Mouse (Mus musculus) left cerebral cortex, postnatal 36 days (tissue): ENCODE measurements around the gene Lsm10. TPM values are rescaled to one million over a fixed set of nuclear protein-coding genes. Genes with fewer than 3 reads are reported as not detected.

Experiments used
- DNase-seq, 2 experiments: peaks; one replicate each; pipeline ENCODE4 v3.0.0; 2021 to 2022; ENCODE audit warnings: low spot score in 2 of 2, mixed read lengths in 1 of 2
- intact Hi-C: fragments of 180-260 bp; cut with DNase I; formaldehyde crosslinking; loops from one replicate; pipeline ENCODE4 v1.15.1; 2025
- total RNA-seq, 2 experiments: library from RNA; stranded (reverse); gene quantifications; 2 replicates each; pipeline ENCODE4 v1.2.3; 2021

Lsm10 gene
- total RNA-seq, 2 experiments from 2014 or later: 13.0 to 14.5 TPM

DNA sequence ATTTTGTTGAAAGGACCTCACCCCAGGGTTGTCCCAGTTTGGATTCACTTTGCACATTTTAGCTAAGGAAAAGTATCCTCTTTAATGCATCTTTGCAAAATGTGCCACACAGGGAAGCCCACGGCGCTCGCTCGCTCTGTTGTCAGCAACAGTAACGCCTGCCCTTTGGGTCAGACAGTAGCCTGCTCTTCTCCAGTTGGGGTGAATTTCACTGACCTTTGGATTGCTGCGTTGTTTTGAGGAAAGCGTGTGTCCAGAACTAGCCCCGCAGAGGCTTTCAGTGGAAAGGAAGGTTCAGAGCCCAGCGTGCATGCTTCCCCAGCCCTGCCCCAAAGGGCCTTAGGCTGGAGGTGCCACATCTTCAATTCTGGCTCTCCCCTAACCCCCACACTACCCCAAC, 19.0 kb downstream of the Lsm10 start:
- no peak for DNase-seq
- intact Hi-C loops: loop anchor here (2.0 kb wide), 1 partner anchor 29 kb away; no protein-coding TSS in a partner anchor

DNA sequence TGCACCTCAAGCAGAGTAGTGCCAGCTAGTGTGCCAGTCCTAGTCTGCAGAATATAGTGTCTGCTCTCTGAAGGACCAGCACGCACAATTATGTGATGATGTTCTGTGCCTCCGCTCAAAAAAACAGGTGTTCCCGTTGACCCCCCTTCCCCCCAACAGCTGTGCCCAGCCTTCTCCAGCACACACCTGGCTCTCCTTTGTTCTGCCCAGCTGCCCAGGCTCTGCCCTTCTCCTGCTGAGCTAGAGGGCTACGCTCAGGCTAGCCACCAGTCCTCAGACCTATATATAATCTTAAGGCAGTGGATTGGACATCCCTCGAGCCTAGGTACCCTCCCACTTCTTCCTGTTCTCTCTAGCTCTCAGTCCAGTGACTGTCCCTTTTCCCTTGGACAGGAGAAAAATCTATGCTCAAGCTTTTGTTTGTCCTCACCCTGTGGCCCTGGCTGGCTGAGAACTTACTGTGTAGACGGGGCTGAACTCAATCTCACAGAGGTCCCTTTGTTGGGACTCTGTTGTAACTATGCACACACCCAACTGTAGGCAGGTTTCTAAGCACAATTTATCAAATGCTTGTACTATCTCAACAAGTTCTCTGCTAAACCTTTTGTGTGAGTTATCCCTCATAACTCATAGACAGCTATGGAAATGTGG, 19.6 kb downstream of the Lsm10 start:
- no peak for DNase-seq
- intact Hi-C loops: loop anchor here (2.0 kb wide), 1 partner anchor 29 kb away; no protein-coding TSS in a partner anchor

DNA sequence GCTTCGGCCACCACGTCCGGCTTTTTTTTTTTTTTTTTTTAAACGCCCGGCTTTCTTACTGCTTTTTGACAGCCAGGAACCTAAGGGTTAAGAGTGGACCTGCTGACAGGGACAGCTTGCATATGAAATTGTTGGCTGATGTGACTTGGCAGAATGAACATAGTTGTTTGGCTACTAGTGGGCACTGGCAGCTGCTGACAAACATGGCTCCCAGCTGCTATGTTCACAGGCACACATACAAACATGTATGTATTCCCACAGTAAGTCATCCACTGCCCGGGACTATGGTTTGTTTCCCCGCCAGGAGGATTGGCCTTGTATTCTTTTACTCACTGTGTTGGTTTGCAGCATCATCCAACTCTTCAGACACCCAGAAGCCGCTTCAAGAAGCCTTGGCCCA, 20.7 kb downstream of the Lsm10 start:
- no peak for DNase-seq
- intact Hi-C loops: no loop called here

DNA sequence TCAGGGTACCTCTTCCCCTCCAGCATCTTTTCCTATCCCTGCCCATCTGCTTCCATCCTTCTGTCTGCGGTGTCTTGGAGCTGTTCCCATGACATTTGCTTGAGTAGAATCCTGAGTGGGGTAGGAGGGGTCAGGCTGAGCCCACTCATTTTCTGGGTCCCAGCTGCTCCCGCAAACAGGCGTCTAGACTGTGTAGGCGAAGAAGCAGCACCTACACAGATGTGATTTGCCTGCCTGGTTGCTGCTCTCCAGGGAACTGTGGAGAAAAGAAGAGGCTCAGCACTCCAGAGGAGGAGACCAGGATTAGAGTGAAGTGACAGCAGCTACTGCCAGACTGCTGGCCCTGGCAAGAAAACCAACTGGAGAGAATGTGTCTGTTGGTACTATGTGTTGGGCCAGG, 22.2 kb downstream of the Lsm10 start:
- DNase-seq: peak; percentile 65 to 76
- intact Hi-C loops: no loop called here

DNA sequence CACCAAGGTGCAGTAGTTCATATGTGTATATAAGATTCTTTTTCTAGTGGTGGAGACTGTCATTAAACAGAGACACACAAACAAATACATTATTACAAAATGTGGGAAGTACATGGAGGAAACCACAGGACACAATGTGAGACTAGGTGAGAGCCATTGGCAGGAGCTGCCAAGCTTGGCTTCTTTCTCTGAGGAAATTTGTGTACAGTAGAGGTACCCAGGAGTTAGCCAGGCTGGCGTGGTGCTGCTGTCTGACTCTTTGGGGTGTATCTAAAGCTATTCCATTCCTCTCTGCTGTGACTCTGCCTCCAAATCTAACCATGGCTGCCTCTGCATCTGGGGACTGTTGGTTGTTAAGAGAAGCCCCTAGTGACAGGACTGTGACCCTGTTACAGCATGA, 22.6 kb downstream of the Lsm10 start:
- intact Hi-C loops: no loop called here
- no peak for DNase-seq

DNA sequence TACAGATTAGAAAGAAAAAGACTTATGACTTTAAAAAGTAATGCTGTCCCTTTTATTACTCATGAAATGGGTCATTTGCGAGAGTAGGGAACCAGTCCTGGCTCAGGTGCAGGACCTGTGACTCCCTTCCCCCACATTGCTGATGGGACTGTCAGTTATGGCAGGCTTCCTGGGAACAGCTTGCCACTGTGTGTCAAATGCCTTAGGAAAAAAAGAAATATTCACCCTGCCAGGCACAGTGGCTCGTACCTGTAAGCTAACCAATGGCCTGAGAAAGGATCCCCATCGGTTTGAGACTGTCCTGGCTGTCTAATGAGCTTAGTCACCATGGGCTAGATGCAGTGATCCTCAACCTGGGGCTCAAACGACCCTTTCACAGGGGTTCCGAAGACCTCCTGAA, 23.6 kb downstream of the Lsm10 start:
- DNase-seq: no peak
- intact Hi-C loops: loop anchor here (5.0 kb wide), 1 partner anchor 37 kb away; no protein-coding TSS in a partner anchor

DNA sequence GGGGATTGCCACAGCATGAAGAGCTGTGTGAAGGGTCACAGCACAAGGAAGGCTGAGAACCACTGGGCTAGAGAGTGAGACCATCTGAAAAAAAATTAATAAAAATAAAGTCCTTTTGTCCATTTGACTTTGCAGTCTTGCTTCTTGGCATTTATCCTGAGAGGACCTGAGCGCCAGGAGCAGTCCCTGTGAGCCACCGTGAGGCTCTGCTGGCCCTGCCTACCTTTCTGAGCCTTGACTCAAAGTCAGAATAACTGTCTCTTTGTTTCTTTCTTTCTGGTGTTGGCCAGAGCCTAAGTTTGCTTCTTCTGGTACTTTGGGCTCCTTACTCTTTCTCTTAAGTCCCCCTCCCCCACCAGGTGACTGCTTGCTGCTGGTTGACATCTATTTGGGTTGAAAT, 24.1 kb downstream of the Lsm10 start:
- intact Hi-C loops: loop anchor here (5.0 kb wide), 1 partner anchor 37 kb away; no protein-coding TSS in a partner anchor
- no peak for DNase-seq

DNA sequence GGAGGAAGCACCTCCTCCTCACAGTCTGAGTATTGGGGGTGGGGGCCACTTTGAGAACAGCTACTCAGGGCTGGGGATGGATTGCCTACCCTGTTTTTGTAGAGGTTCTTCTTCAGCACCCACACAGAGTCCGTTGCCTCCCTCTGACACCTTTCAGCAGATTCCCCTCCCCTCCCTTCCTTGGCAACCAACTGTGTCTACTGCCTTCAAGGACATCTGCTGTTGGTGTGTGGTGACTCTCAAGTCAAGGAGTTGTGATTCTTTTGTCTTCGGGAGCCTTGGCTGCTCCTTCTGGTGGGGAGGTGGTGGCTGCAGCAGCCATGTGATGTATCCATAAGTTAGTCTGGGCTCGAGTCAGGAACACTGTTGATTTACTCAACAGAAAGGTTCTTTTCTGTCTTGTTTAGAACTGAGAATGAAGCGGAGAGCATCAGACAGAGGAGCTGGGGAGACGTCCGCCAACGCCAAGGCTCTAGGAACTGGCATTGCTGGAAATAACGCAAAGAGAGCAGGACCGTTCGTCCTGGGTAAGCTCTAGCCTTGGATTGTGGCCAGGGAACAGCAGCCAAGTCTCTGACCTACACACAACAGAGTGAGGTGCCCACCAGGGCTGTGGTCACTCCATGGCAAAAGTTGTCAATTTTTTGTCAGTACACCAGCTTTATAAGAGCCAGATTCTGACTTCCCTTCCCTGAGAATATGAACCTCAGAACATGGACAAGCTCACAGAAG, 27.1 kb downstream of the Lsm10 start:
- DNase-seq: peak in 1 of 2 experiments; percentile 41
- intact Hi-C loops: loop anchor here (5.0 kb wide), 1 partner anchor 34 kb away; no protein-coding TSS in a partner anchor

DNA sequence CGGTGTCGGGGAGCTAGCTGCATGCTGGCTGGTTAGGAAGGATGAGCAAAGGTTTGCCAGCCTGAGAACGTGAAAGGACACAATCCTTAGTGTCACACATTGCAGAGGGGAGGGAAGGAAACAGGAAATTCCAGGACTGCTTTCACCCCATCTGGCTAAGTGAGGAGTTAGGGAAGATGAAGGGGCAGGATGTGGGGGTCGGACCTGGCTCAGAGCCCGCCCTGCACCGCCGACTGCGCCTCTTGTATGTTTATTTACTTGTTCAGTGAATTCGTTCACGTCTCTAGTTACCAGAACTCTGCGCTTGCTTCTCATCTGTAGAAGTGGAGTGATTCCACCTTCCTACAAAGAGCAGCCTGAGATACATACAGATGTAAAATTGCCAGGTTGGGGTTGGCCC, 34.1 kb downstream of the Lsm10 start:
- DNase-seq: no peak
- intact Hi-C loops: no loop called here

DNA sequence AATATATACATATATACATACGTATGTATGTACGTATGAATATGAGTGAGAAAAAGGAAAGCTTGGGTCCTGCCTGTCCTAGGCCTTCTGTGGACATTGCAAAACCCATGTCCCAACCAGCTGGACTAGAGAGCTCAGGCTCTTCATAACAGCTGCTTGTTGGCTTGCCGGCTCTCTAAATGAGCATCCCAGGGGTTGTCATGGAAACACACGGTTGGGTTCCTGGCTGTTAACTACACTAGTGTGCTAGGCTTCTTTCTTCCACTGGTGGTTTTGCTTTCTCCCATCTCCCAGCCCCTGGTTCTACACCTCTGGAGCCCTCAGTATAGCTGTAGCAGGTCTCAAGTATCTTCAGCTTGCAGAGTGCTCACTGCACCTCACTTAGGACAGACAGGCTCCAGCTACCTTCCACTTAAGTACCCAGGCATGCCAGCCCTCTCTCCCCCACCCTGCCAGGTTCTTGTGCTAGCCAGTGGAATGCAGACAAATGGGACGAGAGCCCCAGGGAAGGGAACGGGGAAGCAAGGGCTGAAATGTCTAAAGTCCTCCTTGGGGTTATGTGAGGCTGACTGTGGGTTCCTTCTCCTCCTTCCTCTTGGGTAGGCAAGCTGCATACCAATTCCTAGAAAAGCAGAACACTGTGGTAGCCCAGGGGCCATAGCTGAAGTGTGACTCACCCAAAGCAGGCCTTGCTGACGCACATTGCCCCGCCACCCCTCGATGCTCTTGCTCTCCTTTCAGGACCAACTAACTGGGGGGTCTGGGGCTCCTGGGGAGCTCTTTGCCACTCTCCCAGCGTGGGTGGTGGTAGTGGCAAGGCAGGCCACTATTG, 35.1 kb downstream of the Lsm10 start:
- DNase-seq: no peak
- intact Hi-C loops: no loop called here

DNA sequence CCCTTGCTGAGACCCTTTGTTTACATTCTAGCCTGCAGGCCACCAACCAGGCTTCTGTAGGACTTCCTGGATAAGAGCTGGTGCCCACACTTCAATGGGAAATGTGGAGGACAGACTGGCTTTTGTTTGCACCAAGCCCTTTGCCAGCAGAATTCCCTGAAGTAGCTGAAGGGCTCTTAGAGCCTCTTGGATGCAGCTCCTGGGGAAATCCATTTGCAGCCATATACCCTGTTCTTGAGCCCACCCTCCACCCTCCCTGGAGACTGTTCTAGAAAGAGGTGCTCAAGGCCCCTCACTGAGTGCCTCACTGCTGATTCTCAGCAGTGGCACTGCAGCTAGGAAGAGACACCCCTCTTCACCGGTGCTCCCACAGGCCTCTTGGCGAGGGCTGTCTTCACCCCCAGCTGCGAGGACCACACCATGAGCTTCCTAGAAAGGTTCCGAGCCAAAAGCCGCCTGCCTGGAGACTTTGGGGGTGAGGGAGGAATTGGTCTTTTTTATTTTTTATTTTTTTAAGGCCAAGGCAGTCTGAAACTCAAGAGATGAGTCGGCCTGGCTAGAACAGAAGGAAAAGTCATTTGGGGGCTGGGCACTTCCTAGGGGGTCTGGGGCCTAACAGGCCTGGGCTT, 36.3 kb downstream of the Lsm10 start:
- DNase-seq: no peak
- intact Hi-C loops: no loop called here

DNA sequence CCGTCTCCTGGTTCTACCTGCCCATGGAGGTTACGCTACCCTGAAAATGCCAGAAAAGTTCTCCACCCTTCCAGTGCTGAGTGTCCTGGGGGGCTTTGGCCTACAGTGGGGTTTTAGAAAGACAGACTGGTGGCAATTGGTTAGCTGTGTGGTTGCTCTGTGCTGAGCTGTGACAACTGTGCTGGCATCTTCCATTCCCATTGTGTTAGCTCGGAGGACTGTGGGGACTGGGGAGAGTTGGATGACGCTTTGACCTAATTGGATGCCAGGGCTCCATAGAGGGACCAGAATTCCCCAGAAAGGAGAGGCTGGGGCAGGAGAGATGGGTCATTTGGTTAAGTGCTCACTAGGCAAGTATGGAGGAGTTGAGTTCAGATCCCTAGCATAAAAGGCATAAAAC, 37.8 kb downstream of the Lsm10 start:
- no peak for DNase-seq
- intact Hi-C loops: no loop called here

DNA sequence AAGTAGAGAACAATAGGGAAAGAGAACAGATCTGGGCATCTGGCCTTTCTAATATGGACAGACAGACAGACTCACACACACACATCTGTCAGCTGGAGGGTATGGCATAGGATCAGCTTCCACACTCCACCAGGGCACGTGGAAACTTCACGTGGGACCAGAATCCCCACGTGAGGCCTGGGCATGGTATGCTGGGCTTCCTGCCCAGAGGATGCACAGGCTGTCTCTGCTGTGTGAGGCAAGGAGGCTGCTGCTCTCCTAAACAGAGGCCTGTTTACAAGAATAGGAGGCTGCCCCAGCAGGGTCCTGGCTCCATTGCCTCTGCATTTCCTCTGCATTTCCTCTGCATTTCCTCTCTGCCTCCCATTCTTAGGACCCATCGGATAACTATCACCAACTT, 38.2 kb downstream of the Lsm10 start:
- DNase-seq: no peak
- intact Hi-C loops: no loop called here

DNA sequence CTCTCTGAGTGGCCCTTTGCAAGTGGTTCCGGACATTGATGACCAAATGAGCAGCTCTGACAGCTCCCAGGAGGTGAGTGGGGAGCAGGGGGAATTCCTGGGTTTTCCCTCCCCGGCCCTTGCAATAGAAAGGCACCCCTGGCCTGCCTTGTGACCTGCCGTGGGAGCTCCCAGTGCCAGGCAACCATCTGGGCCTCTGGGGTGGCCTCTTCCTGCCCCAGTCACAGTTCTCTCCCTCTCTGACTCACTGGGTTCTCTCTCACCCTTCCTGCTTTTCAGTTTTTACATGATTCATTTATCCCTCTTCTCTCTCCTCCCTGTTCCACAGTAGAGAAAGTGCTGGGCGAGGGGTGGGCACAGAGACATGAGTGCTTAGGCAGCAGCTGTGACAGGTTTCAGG, 41.4 kb downstream of the Lsm10 start:
- DNase-seq: no peak
- intact Hi-C loops: no loop called here

DNA sequence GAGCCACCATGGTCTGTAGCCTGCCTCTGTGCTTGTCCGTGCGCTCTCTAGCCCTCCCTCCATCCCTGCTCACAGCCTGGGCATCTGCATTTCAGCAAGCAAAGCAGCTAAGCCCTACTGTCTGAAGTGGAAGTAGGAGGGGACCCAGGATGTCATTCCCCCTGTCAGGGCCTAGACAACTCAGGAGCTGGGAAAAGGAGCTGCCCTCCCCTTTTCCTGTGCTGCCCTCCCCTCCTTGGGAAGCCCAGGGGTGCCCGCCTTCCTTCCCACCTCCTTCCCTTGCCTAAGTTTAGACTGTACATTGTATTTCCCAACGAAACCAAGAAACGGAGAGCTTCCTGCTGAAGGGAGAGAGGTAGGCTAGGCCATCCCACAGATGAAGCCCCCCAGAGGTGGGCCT, 44.6 kb downstream of the Lsm10 start:
- intact Hi-C loops: no loop called here

DNA sequence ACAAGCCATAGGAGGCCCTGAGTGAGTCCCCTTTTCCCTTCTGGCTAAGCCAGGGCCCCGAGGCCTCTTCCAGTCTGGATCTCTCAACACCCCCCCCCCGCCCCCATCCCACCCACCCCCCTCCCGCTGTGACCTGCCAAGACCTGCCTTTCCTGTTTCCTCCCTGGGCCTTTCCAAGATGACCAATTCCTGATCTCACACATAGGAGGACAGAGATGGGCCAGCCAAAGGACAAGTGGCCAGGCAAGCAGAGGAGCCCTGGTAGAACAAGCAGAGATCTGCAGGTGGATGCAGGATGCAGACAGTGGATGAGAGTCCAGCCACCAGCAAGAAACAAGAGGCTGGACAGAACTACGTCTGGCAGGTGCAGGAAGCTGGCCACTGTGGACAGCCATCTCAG, 49.0 kb downstream of the Lsm10 start:
- intact Hi-C loops: no loop called here
- no peak for DNase-seq

More for the DNA sequence above, 44.6 kb downstream of the Lsm10 start:
- no peak for DNase-seq

DNA sequence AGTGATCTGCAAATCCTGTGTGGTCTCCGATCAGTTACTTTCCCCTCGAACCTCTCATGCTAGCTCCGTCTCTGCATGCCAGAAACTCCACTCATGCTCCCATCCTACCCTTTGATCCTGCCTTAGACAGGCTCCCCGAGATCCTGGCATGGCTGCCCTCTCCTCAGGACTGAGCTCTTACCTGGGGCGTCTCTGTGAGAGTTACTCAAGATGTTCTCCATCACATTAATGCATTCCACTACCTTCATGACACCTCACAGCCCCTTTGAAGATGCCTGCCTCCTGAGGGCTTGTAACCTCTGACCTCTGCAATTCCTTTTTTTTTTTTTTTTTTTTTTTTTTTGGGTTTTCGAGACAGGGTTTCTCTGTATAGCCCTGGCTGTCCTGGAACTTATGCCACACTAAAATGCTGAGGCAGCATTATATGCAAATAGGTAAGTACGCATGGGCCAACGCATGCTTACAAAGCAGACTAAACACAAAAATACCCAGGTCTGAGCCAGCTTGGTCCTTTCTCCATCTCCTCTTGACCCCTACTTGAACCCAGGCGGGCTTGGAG, 50.6 kb downstream of the Lsm10 start:
- DNase-seq: no peak
- intact Hi-C loops: no loop called here

DNA sequence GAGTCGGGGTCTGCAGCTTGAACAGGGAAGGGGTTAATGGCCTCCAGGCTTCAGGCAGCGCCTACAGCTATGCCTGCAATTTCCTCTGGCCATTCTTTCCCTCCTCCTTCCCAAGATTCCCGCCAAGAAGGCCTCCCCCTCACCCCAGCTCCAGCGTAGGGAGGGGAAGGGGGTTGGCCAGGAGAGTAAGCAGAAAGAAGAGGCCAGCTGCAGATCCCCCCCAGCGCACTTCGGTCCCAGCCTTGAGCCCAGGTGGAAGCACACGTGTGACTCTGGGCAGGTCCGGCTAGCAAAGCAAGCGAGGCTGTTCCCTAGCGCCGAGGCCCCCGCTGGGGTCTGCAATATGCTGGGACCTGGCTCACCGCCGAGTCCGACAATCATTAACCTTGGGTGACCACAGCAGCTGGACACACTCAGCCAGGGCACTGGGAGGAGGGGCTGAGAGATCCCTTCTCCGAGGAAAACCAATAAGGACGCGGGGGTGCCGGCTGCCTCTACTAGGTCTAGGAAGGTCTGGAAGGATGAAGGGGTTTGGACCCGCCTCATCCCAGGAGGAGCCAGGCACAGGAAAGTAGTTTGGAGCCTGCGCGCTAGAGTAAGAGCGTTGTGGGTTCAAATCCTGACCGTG, 51.2 kb downstream of the Lsm10 start, which contains the start of gene Eva1b:
Gene Eva1b, plus strand, starts transcription at position 212 of the 628 bp plus-strand sequence.
- DNase-seq: no peak
- intact Hi-C loops: no loop called here
